Mouse (Mus musculus) liver, adult 2 months (tissue): Measurements from ENCODE around the gene Cpne8.

ENCODE experiments used
- CTCF ChIP-seq: fragments of 200-500 bp; IDR thresholded peaks from 2 replicates; pipeline ENCODE4 v1.5.1; 2011; ENCODE audit warnings: low read depth, low read length, control low read depth
- POLR2A ChIP-seq: fragments of 200-500 bp; IDR thresholded peaks from 2 replicates; pipeline ENCODE4 v1.6.1; 2011; ENCODE audit warnings: low read length, control low read depth; ENCODE audit not compliant: insufficient read depth; ENCODE audit errors: extremely low read depth

DNA sequence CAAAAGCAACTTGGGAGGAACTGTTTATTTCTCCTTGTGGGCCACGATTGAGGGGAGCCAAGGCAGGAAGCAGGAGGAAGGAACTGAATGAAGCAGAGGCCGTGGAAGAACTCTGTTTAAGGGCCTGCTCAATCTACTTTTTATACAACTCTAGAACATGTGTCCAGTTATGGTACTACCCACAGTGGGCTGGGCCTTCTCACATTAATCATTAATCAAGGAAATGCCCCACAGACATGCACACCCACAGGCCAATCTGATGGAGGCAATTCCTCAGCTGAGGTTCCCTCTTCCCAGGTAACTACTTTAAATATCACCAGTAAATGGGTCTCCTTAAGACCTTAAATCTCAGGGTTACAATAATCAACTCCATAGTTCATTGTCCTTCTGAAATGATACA is 21.2 kb downstream of the Cpne8 start:
- no peak for TF ChIP-seq POLR2A
- no peak for TF ChIP-seq CTCF
